Mouse (Mus musculus) CD4-positive, CD25-positive, alpha-beta regulatory T cell, adult 2 months (primary cell): ENCODE data around the gene Fam209.

Experiments used
- DNase-seq: peaks from one replicate; pipeline ENCODE4 v3.0.0-alpha.2; 2012; ENCODE audit warnings: low read depth, low spot score

Gene Fam209

GRCm38 (mm10) chr2:172477350-172477749, 5.0 kb downstream of the Fam209 start:
- DNase-seq: no peak

GRCm38 (mm10) chr2:172477860-172478259, 5.5 kb downstream of the Fam209 start:
- DNase-seq: peak; percentile 71

GRCm38 (mm10) chr2:172480296-172480695, 8.0 kb downstream of the Fam209 start:
- DNase-seq: no peak

GRCm38 (mm10) chr2:172481654-172482385, 9.5 kb downstream of the Fam209 start:
- DNase-seq: no peak

GRCm38 (mm10) chr2:172483766-172484413, 11.6 kb downstream of the Fam209 start:
- no peak for DNase-seq

- DNase-seq: no peak
These were observed 12.5 kb downstream of the Fam209 start for GRCm38 (mm10) chr2:172484696-172485370.

- DNase-seq: no peak
These were observed 24.5 kb downstream of the Fam209 start for GRCm38 (mm10) chr2:172496736-172497345.

GRCm38 (mm10) chr2:172498823-172499222, 26.5 kb downstream of the Fam209 start:
- DNase-seq: no peak

- no peak for DNase-seq
These were observed 28.5 kb downstream of the Fam209 start for GRCm38 (mm10) chr2:172500752-172501316.

GRCm38 (mm10) chr2:172501341-172501740, 29.0 kb downstream of the Fam209 start:
- DNase-seq: peak; percentile 69

GRCm38 (mm10) chr2:172502168-172502567, 29.8 kb downstream of the Fam209 start:
- DNase-seq: no peak

- no peak for DNase-seq
These were observed 33.8 kb downstream of the Fam209 start for GRCm38 (mm10) chr2:172506121-172506520.

GRCm38 (mm10) chr2:172510056-172510712, 37.9 kb downstream of the Fam209 start:
- no peak for DNase-seq

GRCm38 (mm10) chr2:172510899-172511298, 38.6 kb downstream of the Fam209 start:
- DNase-seq: no peak

GRCm38 (mm10) chr2:172516407-172516992, 44.2 kb downstream of the Fam209 start:
- no peak for DNase-seq

GRCm38 (mm10) chr2:172520616-172521371, 48.5 kb downstream of the Fam209 start:
- no peak for DNase-seq

- DNase-seq: no peak
These were observed 50.2 kb downstream of the Fam209 start for GRCm38 (mm10) chr2:172522528-172522927.
